Mouse (Mus musculus): Measurements from ENCODE around the gene Gng7. TPM values are rescaled to one million over a fixed set of nuclear protein-coding genes. Genes with fewer than 3 reads are reported as not detected.
A peak's percentile ranks its signal among the peaks of the same experiment; 100 is the strongest.

The Gng7 gene
- polyA plus RNA-seq, 1 experiment from 2014 or later: 1.2 TPM

DNA sequence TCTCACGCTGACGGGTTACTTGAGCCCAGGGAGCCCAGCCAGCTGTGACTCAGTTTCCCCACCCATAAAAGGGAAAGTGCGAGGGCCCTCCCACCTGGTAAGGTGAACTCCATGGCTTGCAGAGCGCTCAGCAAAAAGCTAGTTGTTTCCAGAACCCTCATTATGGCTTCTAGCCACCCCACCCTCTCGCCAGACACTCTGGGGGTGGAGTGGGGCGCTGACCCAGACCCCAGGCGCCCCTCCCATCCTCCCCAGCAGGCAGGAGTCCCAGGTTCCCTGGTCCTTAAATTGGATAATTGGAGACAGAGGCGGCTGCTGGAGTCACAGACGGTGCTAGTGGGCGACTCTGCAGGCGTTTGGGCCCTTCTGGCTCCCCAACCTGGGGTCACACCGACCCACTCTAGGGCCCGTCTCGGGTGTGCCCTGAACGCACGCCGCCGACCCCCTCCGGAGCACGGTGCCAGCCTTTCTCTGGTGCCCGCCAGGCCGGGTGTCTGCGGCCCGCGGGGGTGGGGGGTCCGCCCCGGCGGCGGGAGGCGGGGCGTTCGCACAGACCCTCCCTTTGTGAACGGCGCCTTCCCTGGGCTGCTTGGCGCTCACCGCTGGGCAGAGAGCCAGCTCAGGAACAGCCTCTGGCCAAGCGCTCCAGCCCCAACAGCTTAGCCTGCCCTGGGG is 78.5 kb downstream of the Gng7 start:
- no peak overlapping the region for H3K27ac ChIP-seq (ENCODE audit: low read depth, low read length)
- peak overlapping the region; percentile 21; the same call in 1 of the 2 replicates for H3K4me3 ChIP-seq (ENCODE audit: low read depth, low read length)
- no peaks in the 10 kb centered on the region for H3K36me3 ChIP-seq (ENCODE audit: control insufficient read depth, insufficient read depth)
- H3K4me1 ChIP-seq (replicated peaks; ENCODE audit: control insufficient read depth, insufficient read depth, low read length): peaks cover 49% of the 10 kb centered on the region
- H3K4me2 ChIP-seq (replicated peaks; ENCODE audit: low read depth): peak overlapping the region; percentile 65
- H3K27me3 ChIP-seq (replicated peaks; ENCODE audit: control insufficient read depth, insufficient read depth, low read length): no peaks in the 10 kb centered on the region
- TF ChIP-seq CTCF (IDR thresholded peaks at IDR 0.05; ENCODE audit: low read depth): no peak
- H3K9me3 ChIP-seq (ENCODE audit: control insufficient read depth): no peaks in the 10 kb centered on the region
- no peak for ATAC-seq
- WGBS: 11% methylated on average over 34 of the region's 37 CpGs
- H3K9ac ChIP-seq (ENCODE audit: low read depth, low read length): peak overlapping the region; percentile 18; the same call in 1 of the 2 replicates

DNA sequence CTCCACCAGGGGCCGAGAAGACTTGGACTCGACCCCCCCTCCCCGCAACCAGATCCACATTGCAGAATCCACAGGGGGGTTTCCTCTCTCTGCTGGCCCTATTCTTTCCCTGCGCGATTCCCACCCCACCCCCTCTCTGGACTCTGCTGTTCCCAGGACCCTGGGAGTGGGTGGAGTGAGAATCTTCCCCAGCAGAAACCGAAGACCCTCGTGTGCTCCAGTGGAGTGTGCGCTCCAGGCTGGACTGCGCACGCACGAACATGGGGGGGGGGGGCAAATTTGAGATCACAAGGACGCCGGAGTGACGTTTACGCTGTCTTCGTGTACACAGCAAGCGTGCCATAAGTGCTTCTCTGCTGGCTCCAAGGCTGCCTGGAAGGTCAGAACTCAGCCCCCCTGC is 79.0 kb downstream of the Gng7 start:
- H3K4me3 ChIP-seq (ENCODE audit: low read depth, low read length): no peak overlapping the region
- peak overlapping the region; percentile 65 for H3K4me2 ChIP-seq (replicated peaks; ENCODE audit: low read depth)
- peaks cover 51% of the 10 kb centered on the region for H3K4me1 ChIP-seq (replicated peaks; ENCODE audit: control insufficient read depth, insufficient read depth, low read length)
- H3K9ac ChIP-seq (ENCODE audit: low read depth, low read length): no peak overlapping the region
- ATAC-seq: no peak
- TF ChIP-seq CTCF (IDR thresholded peaks at IDR 0.05; ENCODE audit: low read depth): no peak
- no peaks in the 10 kb centered on the region for H3K9me3 ChIP-seq (ENCODE audit: control insufficient read depth)
- no peak overlapping the region for H3K27ac ChIP-seq (ENCODE audit: low read depth, low read length)
- H3K27me3 ChIP-seq (replicated peaks; ENCODE audit: control insufficient read depth, insufficient read depth, low read length): no peaks in the 10 kb centered on the region
- H3K36me3 ChIP-seq (ENCODE audit: control insufficient read depth, insufficient read depth): no peaks in the 10 kb centered on the region
- 16% methylated on average over 17 of the region's 17 CpGs for WGBS

DNA sequence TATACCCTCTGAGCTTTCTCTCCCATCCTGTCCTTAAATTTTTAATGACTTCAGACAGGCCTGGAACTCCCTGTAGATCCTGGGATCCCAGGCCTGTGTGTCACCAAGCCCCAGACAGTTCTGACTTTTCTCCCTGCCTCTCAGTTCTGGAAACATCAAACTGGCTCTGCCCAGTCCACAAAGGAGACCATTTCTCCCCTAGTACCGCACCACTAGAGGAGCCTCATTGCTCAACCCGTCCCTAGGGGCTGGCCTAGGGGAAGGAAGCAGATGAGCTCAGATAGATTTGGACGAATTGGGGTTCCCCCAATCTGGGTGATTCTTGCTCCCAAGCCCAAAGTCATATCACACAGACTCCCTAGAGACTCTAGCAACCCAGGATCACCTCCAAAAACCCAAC is 79.5 kb downstream of the Gng7 start:
- no peak for TF ChIP-seq CTCF (IDR thresholded peaks at IDR 0.05; ENCODE audit: low read depth)
- no peak overlapping the region for H3K27ac ChIP-seq (ENCODE audit: low read depth, low read length)
- H3K36me3 ChIP-seq (ENCODE audit: control insufficient read depth, insufficient read depth): no peaks in the 10 kb centered on the region
- 45% methylated on average over 3 of the region's 3 CpGs for WGBS
- H3K9ac ChIP-seq (ENCODE audit: low read depth, low read length): no peak overlapping the region
- peaks cover 46% of the 10 kb centered on the region for H3K4me1 ChIP-seq (replicated peaks; ENCODE audit: control insufficient read depth, insufficient read depth, low read length)
- no peaks in the 10 kb centered on the region for H3K9me3 ChIP-seq (ENCODE audit: control insufficient read depth)
- ATAC-seq: no peak
- peak overlapping the region; percentile 65; the same call in 1 of the 2 replicates for H3K4me2 ChIP-seq (replicated peaks; ENCODE audit: low read depth)
- no peak overlapping the region for H3K4me3 ChIP-seq (ENCODE audit: low read depth, low read length)
- H3K27me3 ChIP-seq (replicated peaks; ENCODE audit: control insufficient read depth, insufficient read depth, low read length): no peaks in the 10 kb centered on the region

GRCm38 (mm10) chr10:80934136-80934985 is 80.4 kb downstream of the Gng7 start:
- no peaks in the 10 kb centered on the region for H3K36me3 ChIP-seq (ENCODE audit: control insufficient read depth, insufficient read depth)
- H3K4me2 ChIP-seq (replicated peaks; ENCODE audit: low read depth): no peak overlapping the region
- H3K27ac ChIP-seq (ENCODE audit: low read depth, low read length): peak overlapping the region; percentile 50; the same call in 1 of the 2 replicates
- H3K4me1 ChIP-seq (replicated peaks; ENCODE audit: control insufficient read depth, insufficient read depth, low read length): peaks cover 41% of the 10 kb centered on the region
- no peak for TF ChIP-seq CTCF (IDR thresholded peaks at IDR 0.05; ENCODE audit: low read depth)
- no peak for ATAC-seq
- no peaks in the 10 kb centered on the region for H3K27me3 ChIP-seq (replicated peaks; ENCODE audit: control insufficient read depth, insufficient read depth, low read length)
- 67% methylated on average over 14 of the region's 14 CpGs for WGBS
- no peak overlapping the region for H3K9ac ChIP-seq (ENCODE audit: low read depth, low read length)
- no peak overlapping the region for H3K4me3 ChIP-seq (ENCODE audit: low read depth, low read length)
- no peaks in the 10 kb centered on the region for H3K9me3 ChIP-seq (ENCODE audit: control insufficient read depth)

DNA sequence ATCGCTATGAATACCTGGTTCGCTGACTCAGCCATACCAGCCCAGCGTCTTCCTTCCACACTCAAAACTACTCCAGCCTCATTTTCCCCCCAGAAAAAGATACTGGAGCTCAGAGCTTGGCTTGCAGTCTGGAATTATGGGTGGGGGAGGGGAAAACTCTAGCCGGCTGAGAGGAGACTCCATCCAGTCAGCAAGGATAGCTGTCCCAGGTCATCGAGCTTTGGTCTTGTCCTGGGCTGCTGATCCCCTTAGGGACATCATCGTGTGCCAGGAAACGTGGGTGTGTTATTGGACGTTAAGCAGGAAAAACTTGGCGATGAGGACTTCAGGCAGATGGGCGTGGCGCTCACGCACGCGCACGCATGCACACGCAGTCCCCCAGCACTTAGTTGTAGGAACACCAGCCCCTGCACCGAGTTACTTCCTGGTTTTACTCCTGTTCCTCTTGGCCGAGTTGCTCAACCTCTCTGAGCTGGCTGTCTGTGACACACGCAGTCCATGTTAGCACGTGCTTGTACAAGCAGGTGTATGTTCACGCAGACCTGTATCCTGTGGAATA is 81.2 kb downstream of the Gng7 start:
- ATAC-seq: peak; percentile 11; the same call in 1 of the 2 replicates
- no peak overlapping the region for H3K9ac ChIP-seq (ENCODE audit: low read depth, low read length)
- no peak for TF ChIP-seq CTCF (IDR thresholded peaks at IDR 0.05; ENCODE audit: low read depth)
- peaks cover 35% of the 10 kb centered on the region for H3K4me1 ChIP-seq (replicated peaks; ENCODE audit: control insufficient read depth, insufficient read depth, low read length)
- H3K4me3 ChIP-seq (ENCODE audit: low read depth, low read length): 0 out of 2 replicates have a peak overlapping the region, but pooled peaks have one; percentile 21
- peak overlapping the region; percentile 50; the same call in 1 of the 2 replicates for H3K27ac ChIP-seq (ENCODE audit: low read depth, low read length)
- H3K27me3 ChIP-seq (replicated peaks; ENCODE audit: control insufficient read depth, insufficient read depth, low read length): no peaks in the 10 kb centered on the region
- no peaks in the 10 kb centered on the region for H3K9me3 ChIP-seq (ENCODE audit: control insufficient read depth)
- H3K36me3 ChIP-seq (ENCODE audit: control insufficient read depth, insufficient read depth): no peaks in the 10 kb centered on the region
- peak overlapping the region; percentile 87 for H3K4me2 ChIP-seq (replicated peaks; ENCODE audit: low read depth)
- 2% methylated on average over 21 of the region's 21 CpGs for WGBS
